In genomic region chr9:57997511-57998031, GRCm38 (mm10) we compare ENCODE assay signal across 9 mouse cellular contexts. TPM values are rescaled to one million over a fixed set of nuclear protein-coding genes. Genes with fewer than 3 reads are reported as not detected.
DNase-seq lines count a peak whose midpoint lies in the region; ATAC-seq and TF ChIP-seq lines count a peak whose summit lies in the region.
"Had no signal": no experiment of that assay in that cellular context is flagged by ENCODE, and none has a peak within 500 bp of the region (broad histone marks: within the 10 kb centered on the region; RNA-seq: fewer than 3 reads in every experiment).

No protein-coding gene starts in this region.

- H3K4me3 ChIP-seq in cerebellum, adult 2 months (replicated peaks; ENCODE audit: insufficient read depth, low read depth, low read length) = peak overlapping the region; percentile 57
- H3K4me3 ChIP-seq in intestine, embryonic 15.5 days (replicated peaks) = peak overlapping the region; percentile 22
- peak overlapping the region; percentile 54 for H3K4me3 ChIP-seq in small intestine, adult 2 months (ENCODE audit: low read depth, low read length)
- H3K4me3 ChIP-seq: erythroblast, embryonic 14.5 days had no signal

- H3K9ac ChIP-seq in intestine, embryonic 15.5 days = peak overlapping the region; percentile 13; the same call in 1 of the 2 replicates

- peak; percentile 15 for ATAC-seq in intestine, embryonic 15.5 days

- no peaks in the 10 kb centered on the region for H3K27me3 ChIP-seq in cerebellum, adult 2 months (ENCODE audit: control insufficient read depth, insufficient read depth, low read length)
- peaks cover 13% of the 10 kb centered on the region for H3K27me3 ChIP-seq in intestine, embryonic 15.5 days (replicated peaks)
- H3K27me3 ChIP-seq in small intestine, adult 2 months (ENCODE audit: control insufficient read depth, insufficient read depth, low read length) = no peaks in the 10 kb centered on the region

- H3K4me2 ChIP-seq in intestine, embryonic 15.5 days (replicated peaks) = peak overlapping the region; percentile 62

- no peak for TF ChIP-seq CTCF in cerebellum, adult 2 months (IDR thresholded peaks at IDR 0.05; ENCODE audit: borderline replicate concordance, insufficient read depth, low read depth, low read length)
- no peak for TF ChIP-seq CTCF in small intestine, adult 2 months (IDR thresholded peaks at IDR 0.05; ENCODE audit: extremely low read depth, insufficient read length, insufficient replicate concordance, low read depth, low read length)

- no peak overlapping the region for H3K27ac ChIP-seq in cerebellum, adult 2 months (ENCODE audit: insufficient read depth, low read length)
- no peak overlapping the region for H3K27ac ChIP-seq in intestine, embryonic 15.5 days
- H3K27ac ChIP-seq in small intestine, adult 2 months (ENCODE audit: insufficient read depth, low read depth, low read length) = no peak overlapping the region

- no peaks in the 10 kb centered on the region for H3K4me1 ChIP-seq in cerebellum, adult 2 months (ENCODE audit: control insufficient read depth, insufficient read depth, low read length)
- H3K4me1 ChIP-seq in intestine, embryonic 15.5 days (replicated peaks) = no peaks in the 10 kb centered on the region
- no peaks in the 10 kb centered on the region for H3K4me1 ChIP-seq in small intestine, adult 2 months (ENCODE audit: control insufficient read depth, insufficient read depth, insufficient read length, low read length)

- no peaks in the 10 kb centered on the region for H3K36me3 ChIP-seq in intestine, embryonic 15.5 days
- no peaks in the 10 kb centered on the region for H3K36me3 ChIP-seq in small intestine, adult 2 months (ENCODE audit: control insufficient read depth, insufficient read depth, low read length)

- H3K9me3 ChIP-seq in intestine, embryonic 15.5 days = no peaks in the 10 kb centered on the region

- 32% methylated on average over 13 of the region's 13 CpGs for WGBS in cerebellum, adult 2 months
- 20% methylated on average over 13 of the region's 13 CpGs for WGBS in intestine, embryonic 15.5 days
- WGBS in small intestine, adult 2 months = 23% methylated on average over 13 of the region's 13 CpGs

- no peak for TF ChIP-seq POLR2A in cerebellum, adult 2 months (IDR thresholded peaks at IDR 0.05; ENCODE audit: borderline replicate concordance, insufficient read depth, low read length)
- no peak for TF ChIP-seq POLR2A in small intestine, adult 2 months (IDR thresholded peaks at IDR 0.05; ENCODE audit: low read depth, low read length)

- no peak for DNase-seq in cerebellum, adult 2 months
- DNase-seq in cerebellum, postnatal 25 days = no peak
- peak; percentile 36 for DNase-seq in lung, postnatal 10 days
- no peak for DNase-seq in lung, postnatal 14 days
- no peak for DNase-seq in adrenal gland, postnatal 14 days
- DNase-seq in thymus, postnatal 0 days (ENCODE audit: low spot score) = no peak

RNA-seq across cellular contexts. Expression of gene Cyp11a1, which starts 8.6 kb away (rescaled TPM):
- polyA plus RNA-seq in cerebellum, adult 2 months (2012; rRNA removed) = 3.6 and 3.7 TPM in 2 replicates
- polyA plus RNA-seq in intestine, embryonic 15.5 days (2015; fragmentation: Nextera tagmentation; extraction: Ambion mirVana) = 9.3 and 22.1 TPM in 2 replicates
- 0.19 and 0.27 TPM in 2 replicates for polyA plus RNA-seq in small intestine, adult 2 months (2012; rRNA removed)
- total RNA-seq in adrenal gland, postnatal 14 days (2021) = 2,863 and 3,093 TPM in 2 replicates
- 2.2 and 2.7 TPM in 2 replicates for polyA plus RNA-seq in thymus, postnatal 0 days (2015; fragmentation: Nextera tagmentation; extraction: Ambion mirVana)

RNA-seq across cellular contexts. Expression of gene Sema7a, which starts 57.7 kb away (rescaled TPM):
- 177 and 189 TPM in 2 replicates for polyA plus RNA-seq in cerebellum, adult 2 months (2012; rRNA removed)
- 0.58 and 0.89 TPM in 2 replicates for polyA plus RNA-seq in intestine, embryonic 15.5 days (2015; fragmentation: Nextera tagmentation; extraction: Ambion mirVana)
- polyA plus RNA-seq in small intestine, adult 2 months (2012; rRNA removed) = 12.9 and 52.6 TPM in 2 replicates
- 18.4 and 23.5 TPM in 2 replicates for total RNA-seq in adrenal gland, postnatal 14 days (2021)
- polyA plus RNA-seq in thymus, postnatal 0 days (2015; fragmentation: Nextera tagmentation; extraction: Ambion mirVana) = 3.4 and 4.0 TPM in 2 replicates
